Comparison of ENCODE assay signal across 8 mouse cellular contexts in the genomic region with DNA sequence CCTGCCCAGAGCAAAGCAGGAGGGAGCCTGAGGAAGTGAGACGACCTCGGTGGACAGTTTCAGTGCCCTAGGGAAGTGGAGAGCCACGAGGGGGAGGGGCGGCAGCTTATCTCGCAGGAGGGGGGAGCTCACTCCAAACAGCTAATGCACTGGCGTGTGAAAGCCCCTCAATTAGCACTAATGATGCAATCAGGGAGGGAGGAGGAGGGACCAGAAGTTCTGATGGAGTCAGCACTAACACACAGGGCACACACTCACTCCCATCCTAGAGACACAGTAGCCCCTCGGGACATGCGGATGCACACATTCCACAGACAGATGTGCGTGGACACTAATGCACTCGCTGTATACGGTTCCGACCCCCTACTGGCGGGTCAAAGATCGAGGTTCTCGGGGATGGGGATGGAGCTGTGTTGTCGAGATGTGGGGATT. TPM values are rescaled to one million over a fixed set of nuclear protein-coding genes. Genes with fewer than 3 reads are reported as not detected.
DNase-seq lines count a peak whose midpoint lies in the region; ATAC-seq and TF ChIP-seq lines count a peak whose summit lies in the region.

No protein-coding gene starts in this region.

- TF ChIP-seq CTCF in heart, postnatal 0 days (IDR thresholded peaks at IDR 0.05; ENCODE audit: low read depth), result peak; percentile 15

- no peaks in the 10 kb centered on the region for H3K36me3 ChIP-seq in embryonic facial prominence, embryonic 11.5 days (replicated peaks; ENCODE audit: control insufficient read depth, insufficient read depth, low read depth, low read length)
- H3K36me3 ChIP-seq in heart, postnatal 0 days (replicated peaks; ENCODE audit: control insufficient read depth, insufficient read depth, low read length), result no peaks in the 10 kb centered on the region

- no peak for ATAC-seq in CD4-positive, CD25-positive, alpha-beta regulatory T cell, adult 4 months
- peak; percentile 23 for ATAC-seq in embryonic facial prominence, embryonic 11.5 days (replicated peaks; ENCODE audit: insufficient number of reproducible peaks, low FRiP score, low TSS enrichment, low read depth)
- no peak for ATAC-seq in heart, postnatal 0 days (ENCODE audit: insufficient read depth, low read depth)

- peak overlapping the region; percentile 86 for H3K27ac ChIP-seq in embryonic facial prominence, embryonic 11.5 days (replicated peaks; ENCODE audit: low read depth, low read length)
- H3K27ac ChIP-seq in heart, postnatal 0 days (ENCODE audit: low read depth), result peak overlapping the region; percentile 89

- peak; percentile 22 for DNase-seq in CD4-positive, CD25-positive, alpha-beta regulatory T cell, adult 2 months (ENCODE audit: low read depth, low spot score)
- peak; percentile 61 for DNase-seq in MN1 (ENCODE audit: low spot score)
- peak; percentile 64 for DNase-seq in embryonic facial prominence, embryonic 11.5 days (ENCODE audit: low spot score)
- DNase-seq in heart, postnatal 0 days (ENCODE audit: low spot score), result peak; percentile 37
- DNase-seq in kidney, postnatal 25 days, result peak; percentile 82 to 86
- DNase-seq in lung, postnatal 36 days, result peak; percentile 70
- DNase-seq in right cerebral cortex, postnatal 4 days, result peak; percentile 57

- H3K9ac ChIP-seq in embryonic facial prominence, embryonic 11.5 days (replicated peaks; ENCODE audit: low read length), result peak overlapping the region; percentile 84
- peak overlapping the region; percentile 97 for H3K9ac ChIP-seq in heart, postnatal 0 days (replicated peaks; ENCODE audit: low read depth, low read length)

- peaks cover 5% of the 10 kb centered on the region for H3K4me1 ChIP-seq in embryonic facial prominence, embryonic 11.5 days (ENCODE audit: control insufficient read depth, insufficient read depth, low read length)
- peaks cover 40% of the 10 kb centered on the region for H3K4me1 ChIP-seq in heart, postnatal 0 days (ENCODE audit: control insufficient read depth, insufficient read depth)

- peak overlapping the region; percentile 81 for H3K4me3 ChIP-seq in embryonic facial prominence, embryonic 11.5 days (ENCODE audit: low read depth, low read length)
- H3K4me3 ChIP-seq in heart, postnatal 0 days (ENCODE audit: low read depth, low read length), result peak overlapping the region; percentile 94

- peak overlapping the region; percentile 87 for H3K4me2 ChIP-seq in embryonic facial prominence, embryonic 11.5 days (ENCODE audit: low read depth, low read length)
- H3K4me2 ChIP-seq in heart, postnatal 0 days (ENCODE audit: low read depth, low read length), result peak overlapping the region; percentile 99

- no peaks in the 10 kb centered on the region for H3K27me3 ChIP-seq in embryonic facial prominence, embryonic 11.5 days (ENCODE audit: control insufficient read depth, insufficient read depth, low read length)
- H3K27me3 ChIP-seq in heart, postnatal 0 days (ENCODE audit: control insufficient read depth, insufficient read depth, low read length), result no peaks in the 10 kb centered on the region

- WGBS in embryonic facial prominence, embryonic 11.5 days, result under 1% methylated on average over 16 of the region's 16 CpGs
- WGBS in heart, postnatal 0 days, result 0% methylated on average over 16 of the region's 16 CpGs

- TF ChIP-seq EP300 in heart, postnatal 0 days (IDR thresholded peaks at IDR 0.05; ENCODE audit: low read depth), result no peak

- H3K9me3 ChIP-seq in embryonic facial prominence, embryonic 11.5 days (replicated peaks; ENCODE audit: control insufficient read depth, low read length), result no peaks in the 10 kb centered on the region
- H3K9me3 ChIP-seq in heart, postnatal 0 days (replicated peaks; ENCODE audit: control insufficient read depth, low read length), result no peaks in the 10 kb centered on the region

RNA-seq across cellular contexts. Expression of a gene that starts 0.9 kb away (rescaled TPM):
- polyA plus RNA-seq in CD4-positive, CD25-positive, alpha-beta regulatory T cell, adult 4 months (2017; shearing (Covaris generic)), result not detected
- polyA plus RNA-seq in embryonic facial prominence, embryonic 11.5 days (2014; fragmentation: Nextera tagmentation; extraction: Ambion mirVana), result 23.4 and 24.5 TPM in 2 replicates
- 73.6 and 100 TPM in 2 replicates for total RNA-seq in heart, postnatal 0 days (2014; rRNA removed; ENCODE audit: low replicate concordance)
- polyA plus RNA-seq in heart, postnatal 0 days (2015; fragmentation: Nextera tagmentation; extraction: Ambion mirVana), result 5.5 and 7.8 TPM in 2 replicates

Comparison
In these comparisons a context has a peak if more than half of its experiments do, and no peak if none do; other contexts are left out.
1. DNase-seq: peak in every context shown above with its lines; median percentile 84 in kidney, postnatal 25 days; 70 in lung, postnatal 36 days; 64 in embryonic facial prominence, embryonic 11.5 days; 61 in MN1; 57 in right cerebral cortex, postnatal 4 days; 37 in heart, postnatal 0 days; 22 in CD4-positive, CD25-positive, alpha-beta regulatory T cell, adult 2 months.